Mouse (Mus musculus) right cerebral cortex, postnatal 36 days (tissue): ENCODE measurements around the gene Fignl2.
A peak's percentile ranks its signal among the peaks of the same experiment; 100 is the strongest.

ENCODE experiments used
- DNase-seq, 2 experiments: peaks; one replicate each; pipeline ENCODE4 v3.0.0; 2022; ENCODE audit warnings: low spot score in 2 of 2, mixed read lengths in 1 of 2

Fignl2 gene

GRCm38 (mm10) chr15:101066920-101067696, 11.3 kb downstream of the Fignl2 start:
- DNase-seq, result no peak

GRCm38 (mm10) chr15:101066364-101066847, 12.0 kb downstream of the Fignl2 start:
- DNase-seq, result no peak

GRCm38 (mm10) chr15:101065069-101065468, 13.3 kb downstream of the Fignl2 start:
- DNase-seq, result no peak

GRCm38 (mm10) chr15:101060280-101060852, 18.0 kb downstream of the Fignl2 start:
- DNase-seq, result no peak

- no peak for DNase-seq
Observed at GRCm38 (mm10) chr15:101059570-101060279, 18.6 kb downstream of the Fignl2 start.

GRCm38 (mm10) chr15:101056225-101056624, 22.1 kb downstream of the Fignl2 start:
- peak; percentile 31 to 39 for DNase-seq

- DNase-seq, result no peak
Observed at GRCm38 (mm10) chr15:101054541-101054940, 23.8 kb downstream of the Fignl2 start.

GRCm38 (mm10) chr15:101053832-101054459, 24.4 kb downstream of the Fignl2 start:
- no peak for DNase-seq

- DNase-seq, result no peak
Observed at GRCm38 (mm10) chr15:101052560-101053501, 25.5 kb downstream of the Fignl2 start.

- DNase-seq, result no peak
Observed at GRCm38 (mm10) chr15:101051869-101052268, 26.5 kb downstream of the Fignl2 start.

- no peak for DNase-seq
Observed at GRCm38 (mm10) chr15:101048338-101048896, 29.9 kb downstream of the Fignl2 start.

GRCm38 (mm10) chr15:101047194-101047555, 31.2 kb downstream of the Fignl2 start, which contains the start of gene Gm47841:
Gene Gm47841, minus strand, starts transcription at chr15:101047397.
- no peak for DNase-seq

GRCm38 (mm10) chr15:101046527-101047193, 31.7 kb downstream of the Fignl2 start:
- DNase-seq, result peak; percentile 47 to 51

- no peak for DNase-seq
Observed at GRCm38 (mm10) chr15:101046039-101046526, 32.3 kb downstream of the Fignl2 start.

- DNase-seq, result no peak
Observed at GRCm38 (mm10) chr15:101044531-101044930, 33.8 kb downstream of the Fignl2 start.

- DNase-seq, result peak; percentile 50 to 66
Observed at GRCm38 (mm10) chr15:101042613-101043012, 35.8 kb downstream of the Fignl2 start.

- no peak for DNase-seq
Observed at GRCm38 (mm10) chr15:101041966-101042365, 36.4 kb downstream of the Fignl2 start.

- DNase-seq, result no peak
Observed at GRCm38 (mm10) chr15:101039651-101040050, 38.7 kb downstream of the Fignl2 start.

GRCm38 (mm10) chr15:101028960-101029359, 49.4 kb downstream of the Fignl2 start:
- no peak for DNase-seq

- no peak for DNase-seq
Observed at GRCm38 (mm10) chr15:101011352-101011751, 67.0 kb downstream of the Fignl2 start.
